Mouse (Mus musculus) telencephalon, adult 2 months (tissue): ENCODE results near the gene Gsg1l.

Experiments
- DNase-seq: peaks from one replicate; pipeline ENCODE4 v3.0.0-alpha.2; 2011; ENCODE audit warnings: low read depth, low spot score

Gene Gsg1l

DNA sequence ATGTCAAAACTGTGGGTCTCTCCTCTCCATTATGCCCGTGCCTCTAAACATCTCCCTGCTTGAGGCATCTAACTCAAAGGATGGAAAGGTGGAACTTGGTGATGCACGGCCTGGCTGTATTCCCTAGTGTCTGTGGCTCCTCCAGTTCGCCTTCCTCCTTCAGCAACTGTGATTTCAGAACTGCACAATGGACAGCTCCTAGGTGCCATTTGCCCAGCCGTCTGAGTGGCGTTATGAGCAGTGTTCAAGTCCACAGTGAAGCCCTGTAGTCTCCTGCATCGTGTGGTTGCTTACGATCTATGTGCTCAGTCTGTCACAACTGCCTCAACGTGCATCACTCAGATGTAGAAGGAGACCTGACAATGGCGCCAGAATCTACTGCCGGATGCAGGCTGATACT is 96.6 kb downstream of the Gsg1l start:
- no peak for DNase-seq

DNA sequence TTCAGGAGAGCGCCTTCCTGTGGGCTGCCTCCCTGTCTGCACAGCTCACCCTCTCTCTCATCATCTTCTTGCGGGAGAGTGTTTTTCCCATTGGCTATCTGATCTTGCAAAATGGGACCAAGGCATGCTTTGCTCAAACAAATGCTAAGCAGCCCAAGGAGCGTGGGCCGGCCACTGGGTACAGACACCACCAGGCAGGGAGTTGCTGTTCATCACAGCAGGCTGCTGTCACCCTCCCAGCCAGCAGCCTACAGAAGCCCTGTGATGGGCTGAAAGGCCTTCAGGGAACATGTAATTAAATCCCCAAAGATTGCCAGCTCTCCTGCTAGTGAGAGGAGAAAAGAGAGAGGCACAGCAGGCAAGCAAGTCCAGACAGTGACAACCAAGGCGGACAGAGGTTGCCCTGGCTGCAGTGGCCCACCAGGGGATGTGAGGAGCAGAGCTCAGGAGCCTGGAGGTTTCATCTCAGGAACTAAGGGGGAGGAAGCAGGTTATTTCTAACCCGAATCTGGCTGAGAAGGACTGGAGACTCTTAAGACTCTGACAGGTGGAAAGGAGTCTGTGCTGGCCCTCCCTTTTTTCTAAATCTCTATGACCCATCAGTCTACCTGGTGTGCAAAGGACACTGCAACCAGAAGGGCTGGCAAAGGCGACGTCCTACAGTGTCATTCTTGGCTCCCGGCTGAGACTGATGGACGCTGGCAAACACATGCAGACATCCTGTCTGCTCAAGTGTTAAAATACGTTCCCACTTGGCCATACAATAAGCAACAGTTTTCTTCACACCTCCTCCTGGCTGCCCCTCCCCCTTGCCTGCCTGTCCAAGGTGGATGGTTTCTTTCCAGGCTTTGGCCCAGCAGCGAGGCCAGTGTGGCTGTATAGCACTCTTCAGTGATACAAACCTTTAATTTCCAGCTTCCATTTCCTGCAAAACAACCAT is 98.0 kb downstream of the Gsg1l start:
- DNase-seq: peak; percentile 58

DNA sequence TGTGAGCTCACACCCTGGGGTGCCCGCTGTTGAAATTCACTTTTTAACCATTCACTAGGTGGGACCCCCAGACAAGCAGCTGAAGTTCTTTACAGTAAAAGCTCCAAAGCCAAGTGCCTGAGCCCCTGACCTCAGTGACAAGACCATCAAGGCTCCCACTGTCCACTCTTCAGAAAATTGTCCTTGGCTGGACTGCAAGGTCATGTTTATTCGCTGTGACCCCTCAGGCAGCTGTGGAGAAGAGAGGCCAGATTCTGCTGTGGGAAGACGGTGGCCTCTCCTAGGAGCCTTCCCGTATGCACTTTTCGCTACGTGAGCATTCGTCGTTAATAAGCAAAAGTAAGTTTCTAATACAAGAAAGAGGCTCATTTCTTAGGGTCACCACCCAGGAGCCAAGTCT is 102.6 kb downstream of the Gsg1l start:
- DNase-seq: no peak

DNA sequence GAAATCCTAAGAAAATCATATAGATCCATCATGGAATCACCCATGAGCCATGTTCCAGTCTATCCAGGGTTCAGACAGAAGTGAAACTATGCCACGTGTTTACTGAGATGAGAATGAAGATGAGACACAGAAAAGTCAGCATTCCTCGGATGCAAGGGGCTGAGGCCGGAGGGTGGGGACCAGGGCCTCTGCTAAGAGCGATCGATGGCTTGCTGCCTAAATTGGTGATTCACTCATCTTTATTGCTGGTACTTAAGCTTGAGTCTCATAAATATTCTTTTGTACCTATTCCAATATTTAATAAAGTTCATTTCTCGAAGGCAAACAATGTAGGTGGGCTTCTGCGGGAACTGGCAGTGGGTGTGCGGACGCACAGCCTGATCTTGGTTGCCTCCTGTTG is 105.5 kb downstream of the Gsg1l start:
- DNase-seq: no peak

DNA sequence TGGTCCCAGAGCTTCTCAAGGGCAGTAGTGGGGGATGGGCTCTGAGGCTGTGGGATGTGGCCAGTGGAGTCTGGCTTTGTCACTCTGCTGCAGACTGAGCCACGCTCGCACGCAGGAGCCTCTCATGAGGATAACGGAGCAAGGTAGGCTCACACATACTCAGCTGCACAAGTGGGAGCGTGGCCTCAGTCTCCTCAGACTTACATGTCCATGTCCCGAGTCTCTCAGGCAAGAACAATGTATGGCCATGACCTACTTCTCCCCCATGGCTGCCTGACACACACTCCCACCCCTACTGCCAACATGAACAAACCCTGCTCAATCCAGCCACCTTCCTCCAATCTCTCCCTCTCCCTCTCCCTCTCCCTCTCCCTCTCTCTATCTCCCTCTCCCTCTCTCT is 106.8 kb downstream of the Gsg1l start:
- DNase-seq: no peak

DNA sequence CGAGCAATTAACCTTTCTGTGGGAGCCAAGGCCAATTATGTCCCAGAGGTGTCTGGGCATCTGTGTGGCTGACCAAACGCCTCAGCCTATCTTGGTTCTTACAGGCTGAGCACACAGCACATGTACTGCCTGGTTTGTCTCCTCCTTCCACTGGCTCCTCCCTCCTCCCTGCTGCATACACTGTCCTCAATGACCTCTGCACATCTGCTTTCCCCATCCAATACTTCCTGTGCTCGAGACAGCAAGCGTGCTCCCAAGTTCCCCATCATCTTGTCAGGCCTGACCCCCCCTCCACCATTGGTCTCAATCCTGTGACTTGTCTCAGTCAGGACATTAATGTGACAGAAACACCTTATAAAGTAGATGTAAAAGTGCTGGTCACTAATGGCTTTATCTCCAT is 108.3 kb downstream of the Gsg1l start:
- no peak for DNase-seq

DNA sequence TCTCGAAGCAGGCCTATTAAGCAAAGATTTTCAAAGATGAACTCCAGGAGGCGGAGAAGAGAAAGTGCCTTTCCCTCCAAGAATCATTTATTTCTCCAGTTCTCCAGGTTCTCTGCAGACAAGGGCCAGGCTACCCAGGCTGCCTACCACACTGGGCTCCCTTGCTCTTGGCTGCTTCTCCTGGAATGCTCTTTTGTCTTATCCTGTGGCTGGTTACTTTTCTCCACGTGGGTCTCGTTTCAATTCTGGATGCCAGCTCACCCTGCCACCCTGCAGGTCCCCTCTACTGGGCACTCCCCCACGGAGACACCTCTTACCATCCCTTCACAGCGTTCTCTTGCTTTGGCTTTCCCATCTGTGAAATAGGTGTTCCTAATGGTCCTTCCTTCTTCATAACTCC is 109.4 kb downstream of the Gsg1l start:
- DNase-seq: no peak

DNA sequence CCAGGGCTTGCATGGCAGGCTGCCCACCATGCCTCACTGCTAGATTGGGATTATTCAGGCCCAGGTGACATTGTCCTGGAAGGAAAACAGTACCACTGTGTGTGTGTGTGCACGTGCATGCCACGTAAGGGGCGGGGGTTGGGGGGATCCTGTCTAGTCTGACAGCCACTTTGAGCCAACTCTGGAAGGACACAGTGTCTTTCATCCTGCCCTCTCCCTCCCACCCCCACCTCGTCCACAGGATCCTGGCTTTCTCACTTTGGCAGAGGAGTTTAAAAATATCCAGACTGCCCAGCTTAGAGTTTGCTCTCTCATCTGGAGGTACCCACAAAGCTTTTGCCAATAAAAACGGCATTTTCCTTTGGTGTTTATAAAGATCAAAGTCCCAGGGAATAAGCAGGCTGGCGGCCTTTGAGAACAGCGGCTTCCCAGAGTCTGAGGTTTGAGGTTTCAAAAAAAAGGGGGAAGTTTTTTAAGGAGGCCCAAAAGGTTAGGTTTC is 110.0 kb downstream of the Gsg1l start:
- DNase-seq: no peak

DNA sequence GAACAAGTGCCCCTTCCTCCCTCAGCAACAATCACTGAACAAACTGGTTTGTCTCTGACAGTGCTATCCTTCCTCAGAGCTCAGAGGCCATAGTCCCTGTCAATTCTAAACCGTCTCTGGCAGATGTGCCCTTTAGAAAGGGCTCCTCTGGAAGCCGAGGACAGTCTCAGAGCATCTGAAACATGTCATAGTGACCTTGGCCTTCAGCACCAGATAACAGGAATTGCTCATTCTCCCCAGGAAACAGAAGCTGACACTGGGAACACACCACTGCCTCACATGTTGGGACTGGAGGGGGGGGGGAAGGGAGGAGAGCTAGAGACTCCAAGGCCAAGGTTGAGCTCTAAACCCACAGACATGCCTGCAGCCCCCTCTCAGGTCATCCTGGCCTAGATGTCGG is 113.1 kb downstream of the Gsg1l start:
- no peak for DNase-seq

DNA sequence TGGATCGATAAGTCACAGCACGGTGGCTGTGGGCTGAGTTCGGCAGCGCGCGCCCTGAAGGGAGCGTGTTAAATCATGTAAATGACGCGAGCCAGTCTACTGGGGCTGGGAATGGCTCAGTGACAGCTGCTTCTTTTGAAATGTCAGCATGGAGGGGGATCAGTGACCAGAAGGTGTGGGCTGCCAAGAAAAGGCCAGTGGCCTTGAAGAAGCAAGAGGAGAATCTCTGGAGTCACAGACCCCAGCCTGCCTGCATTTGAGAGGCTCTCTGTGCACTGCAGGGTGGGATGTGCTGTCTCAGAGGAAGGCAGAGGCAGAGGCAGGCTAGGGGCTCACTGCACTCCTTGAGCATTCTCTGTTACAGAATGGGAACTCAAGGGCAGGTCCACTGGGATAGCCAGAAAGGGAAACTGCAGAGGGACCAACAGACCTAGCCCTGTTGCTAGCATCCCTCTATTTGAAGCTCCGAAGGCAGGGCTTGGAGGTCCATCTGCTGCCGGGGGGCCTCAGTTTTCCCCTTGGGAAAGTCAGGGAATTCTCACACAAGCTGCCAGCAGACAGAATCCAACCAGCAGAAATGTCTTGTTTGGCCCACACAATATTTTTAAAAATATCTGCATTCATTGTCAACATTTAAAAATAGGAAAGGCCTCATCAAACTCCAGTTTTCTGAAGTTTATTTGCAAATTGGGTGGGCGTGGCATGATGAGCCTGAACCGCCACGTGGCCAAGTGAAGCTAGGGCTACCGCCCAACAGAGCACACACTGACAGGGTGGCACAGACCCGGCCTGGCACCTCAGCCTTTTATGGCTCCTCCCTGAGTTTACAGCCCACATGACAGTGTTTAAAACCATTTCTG is 115.6 kb downstream of the Gsg1l start:
- peak; percentile 22 for DNase-seq

DNA sequence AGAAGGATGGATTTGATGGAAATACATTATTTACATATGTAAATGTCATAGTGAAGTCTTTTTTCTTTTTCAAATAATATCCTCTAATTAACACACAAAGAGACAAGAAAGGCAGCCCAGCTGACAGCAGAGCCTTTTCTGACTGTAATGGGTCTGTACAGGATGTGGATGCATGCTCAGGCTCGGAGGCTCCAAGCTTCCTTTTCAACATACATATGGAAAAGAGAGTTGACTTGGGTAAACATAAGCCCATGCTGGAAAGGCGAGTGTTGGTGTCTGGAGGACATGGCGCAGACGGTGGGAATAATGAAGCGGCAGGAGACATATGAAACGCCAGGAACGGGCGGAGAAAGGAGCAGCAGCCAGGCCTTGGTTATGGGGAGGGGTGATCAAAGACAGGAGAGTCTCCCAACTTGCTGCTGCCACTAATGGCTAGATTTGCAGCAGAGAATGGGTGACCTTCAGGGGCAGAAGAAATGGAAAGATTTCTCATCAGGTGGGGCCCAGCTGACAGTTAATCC is 118.1 kb downstream of the Gsg1l start:
- no peak for DNase-seq

DNA sequence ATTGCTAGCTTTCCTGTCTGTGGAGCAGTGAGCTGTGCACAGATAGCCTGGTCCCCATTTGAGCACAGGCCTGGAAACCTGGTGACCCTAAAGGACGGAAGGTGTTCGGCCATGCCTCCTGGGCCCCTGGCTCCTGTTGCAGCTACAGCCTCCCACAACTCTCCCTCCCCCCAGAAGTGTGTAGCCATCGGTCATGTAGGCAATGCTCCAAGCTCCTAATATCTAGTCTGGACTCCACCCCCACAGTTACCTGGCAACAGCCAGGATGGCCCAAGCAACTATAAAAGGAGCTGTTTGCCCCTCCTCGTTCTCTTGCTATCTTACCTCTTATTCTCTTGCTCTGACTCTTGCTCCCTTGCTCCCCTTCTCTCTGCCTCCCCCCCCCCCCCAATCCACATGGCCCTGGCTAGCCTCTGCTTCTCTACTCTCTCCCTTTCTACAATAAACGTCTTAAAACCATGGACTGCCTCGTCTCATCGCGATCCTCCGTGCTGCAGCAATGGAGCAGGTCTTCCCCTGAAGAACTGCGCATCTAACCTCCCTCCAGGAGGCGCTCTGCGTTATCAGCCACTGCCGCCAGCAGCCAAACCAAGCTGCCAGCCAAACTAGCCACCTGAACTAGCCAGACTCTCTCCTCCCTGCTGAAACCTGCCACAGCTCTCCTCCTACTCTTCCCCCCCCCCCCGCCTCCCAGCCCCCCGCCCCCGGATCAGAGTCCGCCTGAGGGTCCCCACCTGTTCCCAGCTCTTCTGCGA is 122.7 kb downstream of the Gsg1l start:
- DNase-seq: no peak

DNA sequence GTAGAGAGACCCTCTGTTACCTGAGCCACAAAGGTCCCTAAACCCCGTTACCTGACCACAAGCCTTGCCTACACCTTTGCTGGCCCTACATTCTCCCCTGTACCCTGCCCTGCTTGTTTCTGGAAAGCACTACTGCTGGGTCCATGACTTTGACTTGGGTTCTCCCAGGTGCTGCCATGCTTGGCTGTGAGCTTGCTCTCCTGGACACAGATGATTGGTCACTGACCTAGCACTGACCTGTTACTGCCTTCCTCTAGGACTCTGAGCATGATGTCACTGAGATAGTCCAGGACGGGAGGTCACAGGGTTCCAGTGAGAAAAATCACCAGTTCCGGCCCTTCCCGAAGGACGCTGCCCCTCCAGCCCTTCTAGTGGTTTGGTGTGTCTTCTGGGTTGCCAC is 123.4 kb downstream of the Gsg1l start:
- DNase-seq: no peak

DNA sequence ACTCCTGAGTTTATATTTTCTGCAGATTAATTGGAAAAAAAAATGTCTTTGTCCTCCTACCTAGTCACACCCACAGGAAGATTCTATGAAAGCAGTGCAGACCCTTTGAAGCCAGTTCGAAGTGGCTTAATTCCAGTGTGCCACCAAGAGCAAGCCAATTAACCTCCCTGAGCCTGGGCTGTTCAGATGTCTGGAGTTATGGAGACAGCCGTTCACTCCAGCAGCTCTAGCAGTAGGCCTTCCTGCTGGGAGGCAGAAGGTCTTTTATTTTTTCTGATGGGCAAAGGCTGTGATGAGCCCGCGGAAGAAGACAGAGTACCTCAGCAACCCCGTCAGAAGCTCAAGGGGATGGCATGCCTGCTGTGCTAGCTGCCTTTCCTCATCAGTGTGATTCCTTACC is 127.2 kb downstream of the Gsg1l start:
- no peak for DNase-seq

DNA sequence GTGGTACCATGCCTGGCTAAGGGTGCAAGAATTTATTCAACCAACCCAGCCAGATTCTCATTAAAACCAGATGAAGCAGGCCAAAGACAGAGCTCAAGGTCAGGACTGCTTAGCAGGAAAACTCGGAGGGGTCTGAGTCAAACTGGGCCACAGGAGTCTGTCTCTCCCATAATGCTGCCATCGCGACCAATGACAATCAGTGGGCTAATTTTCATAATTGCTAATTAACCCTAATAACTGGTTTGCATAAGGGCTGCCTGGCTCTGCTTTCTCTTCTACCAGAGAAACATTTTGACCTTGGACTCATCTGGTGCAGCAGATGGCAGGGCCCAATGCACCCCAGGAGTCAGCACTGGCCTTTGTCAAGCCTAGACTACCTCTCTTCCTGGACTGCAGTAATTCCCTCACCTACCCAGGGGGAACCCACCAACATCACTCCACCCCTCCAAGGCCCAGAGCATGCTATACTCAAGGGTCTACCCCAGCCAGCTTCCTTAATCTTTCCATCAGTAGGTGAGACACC is 127.8 kb downstream of the Gsg1l start:
- DNase-seq: no peak

DNA sequence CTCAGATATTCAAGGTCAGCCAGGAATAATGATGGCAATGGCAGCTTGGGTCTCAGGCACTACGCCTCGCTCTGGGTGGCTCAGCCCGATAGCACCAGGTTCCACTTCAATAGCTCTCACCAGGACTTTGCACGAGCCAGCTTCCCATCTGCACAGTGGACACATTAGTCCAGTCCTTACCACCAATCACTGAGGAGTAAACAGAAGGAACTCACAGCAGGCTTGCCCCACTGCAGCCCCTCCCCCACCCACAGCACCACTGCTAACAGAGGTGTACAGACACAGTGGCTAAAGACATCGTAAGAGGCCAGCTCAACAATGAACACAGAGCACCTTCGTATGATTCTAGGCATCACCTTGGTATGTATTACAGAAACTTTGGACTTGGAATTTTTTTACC is 128.4 kb downstream of the Gsg1l start:
- DNase-seq: no peak

DNA sequence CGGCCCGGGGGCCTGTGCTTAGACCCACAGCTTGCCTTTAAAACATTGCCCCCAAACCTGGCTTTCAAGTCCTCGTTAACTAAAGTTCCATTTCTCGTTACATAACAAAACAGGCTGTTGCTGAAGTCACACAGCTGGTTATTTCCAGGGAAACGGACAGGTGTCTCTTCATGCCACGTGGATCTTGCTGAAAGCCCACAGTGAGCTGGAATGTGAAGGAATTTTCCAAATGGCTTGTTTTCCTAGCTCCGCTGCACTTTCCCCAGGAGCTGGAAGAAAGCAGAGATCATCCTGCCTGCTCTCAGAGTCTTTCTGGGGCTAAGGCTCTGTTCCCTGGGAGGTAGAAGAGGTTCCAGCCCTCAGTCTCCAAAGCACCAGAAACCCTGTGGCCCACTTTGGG is 130.3 kb downstream of the Gsg1l start:
- DNase-seq: no peak

DNA sequence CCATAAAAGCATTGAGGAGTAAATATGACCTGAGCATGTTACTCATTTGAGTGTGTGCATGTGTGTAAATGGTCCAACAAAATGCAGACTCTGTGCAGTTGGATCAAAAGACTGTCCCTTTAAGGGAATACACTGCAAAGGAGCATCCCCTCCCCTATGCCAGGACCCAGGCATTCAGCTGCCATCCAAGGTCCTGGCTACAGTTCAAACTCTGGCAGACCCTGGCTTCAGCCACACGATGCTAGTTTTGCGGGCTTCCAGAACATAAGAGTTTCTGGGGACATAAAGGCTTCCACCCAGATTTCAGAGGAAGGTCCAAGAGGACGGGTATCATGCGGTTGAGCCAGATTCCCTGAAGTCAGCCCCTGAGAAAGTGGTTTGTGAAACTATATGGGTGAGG is 133.2 kb downstream of the Gsg1l start:
- DNase-seq: no peak

DNA sequence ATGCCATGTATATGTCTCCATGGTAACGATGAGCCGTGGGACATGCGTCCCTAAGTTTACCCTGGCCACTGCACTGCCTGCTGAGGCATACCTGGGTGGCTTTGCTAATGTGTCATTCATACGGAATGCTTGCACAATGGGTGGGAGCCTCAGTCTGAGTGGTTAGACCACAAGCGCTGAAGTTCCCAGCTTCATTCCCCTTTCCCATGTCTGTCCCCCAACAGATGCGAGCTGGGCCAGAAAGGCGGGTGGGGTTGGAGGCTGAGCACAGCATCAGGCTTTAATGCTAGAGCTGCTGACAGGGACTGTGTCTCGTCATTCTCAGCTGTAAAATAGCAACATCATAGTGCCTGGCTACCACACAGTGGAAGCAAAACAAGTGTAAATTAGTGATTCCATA is 136.3 kb downstream of the Gsg1l start:
- no peak for DNase-seq

DNA sequence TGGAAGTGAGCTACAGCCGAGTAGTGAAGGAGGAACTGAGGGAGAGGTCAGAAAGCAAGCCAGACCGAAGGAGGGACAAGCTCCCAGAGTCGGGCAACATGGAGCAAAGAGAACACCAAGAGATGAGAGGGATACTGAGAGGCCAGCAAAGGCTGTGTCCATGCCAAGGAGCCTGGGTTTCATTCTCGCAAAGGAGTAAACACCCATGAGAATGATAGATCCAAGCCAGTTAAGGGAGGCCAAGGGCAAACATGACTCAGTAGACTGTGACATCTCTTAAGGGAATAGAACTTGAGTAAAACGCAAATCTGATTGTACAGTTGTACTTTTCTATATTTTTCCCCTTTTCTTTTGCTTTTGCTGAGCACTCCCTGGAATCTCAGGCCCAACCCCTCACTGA is 137.6 kb downstream of the Gsg1l start:
- no peak for DNase-seq

DNA sequence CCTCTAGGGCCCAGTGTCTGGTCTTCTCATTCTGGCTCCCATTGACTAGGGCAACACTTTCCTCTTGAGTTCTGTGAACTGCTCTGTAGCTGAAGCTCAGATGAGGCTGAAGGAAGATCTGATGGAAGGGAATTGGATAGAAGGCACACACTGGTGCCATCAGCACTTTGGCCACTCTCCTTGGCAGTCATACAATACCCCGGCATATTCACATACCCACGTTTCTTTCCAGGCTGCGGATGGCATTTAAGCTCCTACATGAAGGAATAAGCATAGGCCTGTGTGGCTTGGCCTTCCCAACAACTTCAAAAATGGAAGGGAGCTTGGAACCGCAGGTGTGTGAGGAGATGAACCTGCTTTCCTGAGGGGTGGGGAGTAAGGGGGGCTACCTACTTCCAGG is 138.7 kb downstream of the Gsg1l start:
- no peak for DNase-seq
